Mouse (Mus musculus) E14TG2a.4 (cell line): Measurements from ENCODE around the gene Axl.

Source experiments
- CTCF ChIP-seq: conservative IDR thresholded peaks from 2 replicates; pipeline ENCODE4 v1.5.1; 2014; ENCODE audit warnings: low read length
- NANOG ChIP-seq: IDR thresholded peaks from 2 replicates; pipeline ENCODE4 v1.6.1; 2014; ENCODE audit warnings: borderline replicate concordance, low read length, mixed read lengths
- POU5F1 ChIP-seq: IDR thresholded peaks from 2 replicates; pipeline ENCODE4 v1.6.1; 2014; ENCODE audit warnings: low read length, borderline replicate concordance

- TF ChIP-seq CTCF = no peak
- TF ChIP-seq NANOG = no peak
- no peak for TF ChIP-seq POU5F1
Measured at GRCm38 (mm10) chr7:25788220-25789128, at the start of gene Axl.
